Mouse (Mus musculus) megakaryocyte progenitor cell, adult 5-6 weeks (primary cell): Measurements from ENCODE around the gene Teddm3. TPM values are rescaled to one million over a fixed set of nuclear protein-coding genes. Genes with fewer than 3 reads are reported as not detected.
"Not testable (repeated sequence)": the region's sequence is repeated elsewhere in the genome, so short reads cannot be mapped to it uniquely, and the experiment has no call there.

Experiments
- ATAC-seq: replicated peaks from 2 replicates; pipeline ENCODE4 v1.8.0; 2016; ENCODE audit warnings: mild to moderate bottlenecking, moderate TSS enrichment, inconsistent platforms; ENCODE audit not compliant: poor library complexity
- total RNA-seq, 2 experiments: library from RNA; stranded (forward) in 1 of 2; stranded (reverse) in 1 of 2; fragments of 157-497, 149-512 nt in 1 of 2; fragments of 200-1000 nt in 1 of 2; gene quantifications; 2 replicates each; pipeline versions ENCODE4 v1.2.3 to v1.2.4; 2015 to 2017

Teddm3 gene
- total RNA-seq (2015) (not detected in 2 replicates), total RNA-seq (2017) (not detected in 2 replicates)

DNA sequence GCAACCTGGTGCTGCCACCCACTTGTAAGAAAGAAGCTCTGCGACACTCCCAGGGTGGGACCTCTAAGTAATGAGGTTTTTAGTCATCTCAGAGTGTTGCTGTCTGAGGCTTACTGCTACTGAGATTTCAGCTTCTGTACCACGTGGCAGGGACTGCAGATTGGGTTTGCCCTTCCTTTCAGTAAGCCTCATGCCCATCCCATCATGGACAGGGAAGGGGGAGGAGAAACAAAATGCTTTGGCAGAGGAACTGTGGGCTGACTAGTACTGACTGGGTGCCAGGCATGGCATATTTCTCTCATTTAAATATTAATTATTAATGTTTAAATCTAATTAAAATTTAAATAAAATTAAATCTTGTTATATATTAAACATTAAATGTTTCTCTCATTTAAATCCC is at the start of gene Teddm3:
Gene Teddm3, minus strand, starts transcription at position 101 of the 400 bp plus-strand sequence.
- not testable (repeated sequence) for ATAC-seq

- ATAC-seq, result no peak
These were observed 48.9 kb upstream of the Teddm3 start for GRCm38 (mm10) chr16:21202731-21203130.

- ATAC-seq, result no peak
These were observed 45.6 kb upstream of the Teddm3 start for GRCm38 (mm10) chr16:21199426-21199825.

- ATAC-seq, result peak; percentile 90
These were observed 44.7 kb upstream of the Teddm3 start for GRCm38 (mm10) chr16:21198529-21198928.

DNA sequence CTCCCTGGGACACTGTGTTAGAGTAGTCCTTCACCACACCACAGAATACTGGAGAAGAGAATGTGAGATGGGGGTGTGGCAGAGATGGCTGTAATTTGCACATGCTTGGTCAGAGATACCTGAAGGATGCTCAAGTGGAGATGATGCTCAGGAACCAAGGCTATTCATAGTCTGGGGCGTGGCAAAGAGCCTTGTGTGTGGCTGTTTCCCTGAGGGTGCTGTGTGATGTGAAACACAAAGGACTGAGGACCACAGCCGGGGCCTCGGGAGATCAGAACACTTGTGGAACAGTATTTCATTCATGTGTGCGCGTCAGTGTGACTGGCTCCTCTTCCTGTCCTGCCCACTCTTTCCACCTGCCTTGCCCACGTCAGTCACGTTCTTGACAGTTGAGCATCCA is 44.2 kb upstream of the Teddm3 start:
- no peak for ATAC-seq

- ATAC-seq, result peak; percentile 7; the same call in 1 of the 2 replicates
These were observed 43.7 kb upstream of the Teddm3 start for GRCm38 (mm10) chr16:21197542-21197941.

DNA sequence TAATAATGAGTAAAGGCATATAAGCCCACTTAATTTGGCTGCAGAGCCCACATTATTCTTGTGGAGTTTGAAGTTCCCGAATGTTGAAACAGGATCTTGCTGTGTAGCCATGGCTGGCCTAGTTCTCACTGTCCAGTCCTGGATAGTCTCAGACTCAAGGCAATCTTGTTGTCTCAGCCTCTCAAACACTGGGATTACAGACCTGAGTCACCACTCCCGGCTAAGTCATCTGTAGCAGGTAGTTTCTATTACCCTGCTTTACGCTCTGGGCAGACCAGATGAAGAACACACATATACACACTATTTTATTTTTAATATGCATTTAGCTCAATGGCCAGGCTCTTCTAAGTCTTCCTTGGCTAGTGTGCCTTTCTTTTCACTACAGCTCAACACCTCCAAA is 42.8 kb upstream of the Teddm3 start:
- no peak for ATAC-seq

DNA sequence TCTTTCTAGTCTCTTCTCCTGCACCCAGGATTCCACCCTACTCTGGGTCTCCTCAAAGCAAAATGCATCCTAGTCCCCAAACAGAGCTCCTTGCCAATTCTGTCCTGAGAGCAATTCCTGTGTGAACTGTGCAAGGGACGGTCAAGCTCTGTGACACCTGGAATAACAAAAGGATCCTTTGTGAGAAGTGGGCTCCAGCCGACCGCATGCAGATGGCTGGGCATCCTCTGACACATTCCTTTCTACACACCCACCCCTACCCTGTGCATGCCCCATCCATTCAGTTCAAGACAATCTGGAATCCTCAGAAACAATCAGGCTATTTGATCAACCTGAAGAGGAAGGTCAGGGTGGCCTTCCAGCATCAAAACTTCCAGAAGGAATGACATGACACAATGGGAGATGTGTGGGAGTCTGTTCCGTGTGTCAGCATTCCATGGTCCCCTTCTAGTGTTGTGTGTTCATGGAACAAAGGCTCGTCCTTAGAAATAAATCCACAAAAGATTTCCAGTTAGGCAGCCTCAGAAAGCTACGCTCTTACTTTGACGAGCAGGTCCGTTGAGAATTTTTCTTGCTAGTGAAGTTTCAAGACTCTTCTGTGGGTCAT is 41.6 kb upstream of the Teddm3 start:
- no peak for ATAC-seq

DNA sequence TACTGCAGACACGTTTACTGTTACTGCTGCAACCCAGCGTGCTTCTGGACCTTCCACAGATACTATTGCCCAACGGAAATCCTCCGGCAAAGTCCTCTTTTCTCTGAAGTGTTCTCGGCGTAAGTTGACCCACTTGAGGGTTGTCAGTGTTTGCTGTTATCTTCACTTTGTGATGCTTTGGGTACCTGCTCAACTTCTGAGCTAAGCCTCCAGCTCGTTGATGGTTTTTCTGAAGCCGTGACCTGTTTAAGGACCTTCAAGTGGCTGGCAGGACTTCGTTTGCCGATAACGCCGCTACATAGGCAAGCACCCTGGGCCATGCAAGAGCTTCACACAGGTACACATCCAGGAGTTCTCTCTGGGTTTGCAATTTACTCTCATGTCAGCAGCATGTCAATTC is 40.4 kb upstream of the Teddm3 start:
- no peak for ATAC-seq

DNA sequence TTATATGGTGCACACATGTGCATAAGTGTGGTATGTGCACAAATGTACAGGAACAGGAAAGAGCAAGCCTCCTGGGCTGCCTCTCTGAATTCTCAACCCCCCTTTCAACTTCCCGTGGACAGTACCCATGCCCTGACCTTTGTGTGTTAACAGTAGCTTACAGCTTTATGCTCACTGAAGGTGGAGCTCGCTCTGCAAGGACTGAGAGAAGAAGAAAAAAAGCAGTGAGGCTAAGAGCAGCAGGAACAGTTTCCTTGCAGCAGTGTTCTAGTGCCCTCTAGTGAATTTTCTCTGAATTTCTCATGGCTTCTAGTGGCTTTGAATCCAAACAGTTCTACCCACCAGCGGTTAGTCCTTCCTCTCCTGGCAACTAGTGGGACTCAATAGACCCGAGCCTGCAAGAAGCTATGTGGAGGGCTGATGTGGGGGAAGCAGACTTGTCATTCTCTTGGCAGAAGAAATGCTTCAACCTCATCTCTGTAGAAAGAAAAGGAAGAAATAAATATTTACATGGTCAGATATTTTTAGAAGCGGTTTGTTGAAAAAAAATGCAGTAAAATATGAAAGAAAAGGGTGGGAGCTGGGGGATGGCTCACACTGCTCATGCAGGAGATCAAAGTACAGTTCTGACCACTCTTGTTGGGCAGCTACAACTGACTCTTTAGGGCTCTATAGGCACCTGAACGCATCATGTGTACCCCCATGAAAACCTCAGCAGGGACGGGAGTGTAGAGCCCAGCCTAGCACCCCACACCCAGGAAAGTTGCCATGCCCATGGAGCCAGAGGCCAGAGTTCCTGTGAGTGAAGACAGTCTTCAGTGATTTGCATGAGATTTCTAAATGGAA is 38.9 kb upstream of the Teddm3 start:
- peak; percentile 76 for ATAC-seq

GRCm38 (mm10) chr16:21191569-21191968 is 37.8 kb upstream of the Teddm3 start:
- ATAC-seq, result no peak

DNA sequence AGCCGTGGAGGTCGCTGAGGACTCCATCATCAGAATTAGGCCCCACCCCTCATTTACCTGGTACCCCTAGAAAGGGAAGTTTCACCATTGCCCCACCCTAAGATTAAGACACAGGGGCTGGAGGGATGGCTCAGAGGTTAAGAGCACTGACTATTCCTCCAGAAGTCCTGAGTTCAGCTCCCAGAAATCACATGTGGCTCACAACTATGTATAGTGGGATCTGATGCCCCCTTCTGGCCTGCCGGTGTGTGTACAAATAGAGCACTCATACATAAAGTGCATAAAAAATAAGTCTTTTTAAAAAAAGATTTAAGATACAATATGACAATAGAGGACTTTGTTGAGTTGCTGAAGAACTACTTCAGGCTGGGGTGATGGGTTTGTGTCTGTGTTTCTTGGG is 34.5 kb upstream of the Teddm3 start:
- no peak for ATAC-seq

DNA sequence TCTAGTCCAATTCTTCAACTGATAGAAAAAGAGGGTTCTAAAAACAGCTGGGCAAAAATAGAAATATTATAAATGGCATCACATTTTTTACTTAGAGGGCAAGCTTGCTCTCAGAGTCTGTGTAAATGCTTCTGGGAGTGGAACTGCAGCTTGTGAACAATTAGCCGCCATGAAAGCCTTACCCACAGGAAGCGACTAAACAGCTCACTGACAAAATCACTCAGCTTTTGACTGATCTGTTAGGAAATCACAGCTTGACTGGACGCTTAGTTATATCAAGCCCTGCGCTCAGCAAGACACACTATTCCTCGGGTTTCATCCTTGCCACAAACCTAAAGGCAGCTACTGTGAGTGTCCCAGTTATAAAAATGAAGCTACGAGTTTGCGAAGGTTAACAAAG is 33.8 kb upstream of the Teddm3 start:
- no peak for ATAC-seq

GRCm38 (mm10) chr16:21184697-21185096 is 30.9 kb upstream of the Teddm3 start:
- no peak for ATAC-seq

DNA sequence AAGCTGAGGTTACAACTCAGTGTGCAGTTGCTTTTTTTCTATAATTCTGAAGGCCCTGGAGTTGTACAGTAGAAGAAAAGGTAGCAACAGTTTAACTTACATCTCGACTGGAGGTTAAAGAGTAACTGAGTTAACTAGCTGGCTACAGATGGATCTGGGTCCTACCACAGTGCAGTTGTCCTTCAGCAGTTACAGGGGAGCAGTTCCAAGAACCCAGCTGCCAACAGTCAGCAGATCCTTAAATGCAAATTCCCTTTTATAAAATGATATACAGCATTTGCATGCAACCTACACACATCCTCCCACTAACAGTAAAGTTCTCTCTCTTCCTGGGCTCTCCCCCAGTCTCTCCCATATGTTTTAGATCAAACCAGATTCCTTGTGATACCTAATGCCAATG is 28.3 kb upstream of the Teddm3 start:
- no peak for ATAC-seq

DNA sequence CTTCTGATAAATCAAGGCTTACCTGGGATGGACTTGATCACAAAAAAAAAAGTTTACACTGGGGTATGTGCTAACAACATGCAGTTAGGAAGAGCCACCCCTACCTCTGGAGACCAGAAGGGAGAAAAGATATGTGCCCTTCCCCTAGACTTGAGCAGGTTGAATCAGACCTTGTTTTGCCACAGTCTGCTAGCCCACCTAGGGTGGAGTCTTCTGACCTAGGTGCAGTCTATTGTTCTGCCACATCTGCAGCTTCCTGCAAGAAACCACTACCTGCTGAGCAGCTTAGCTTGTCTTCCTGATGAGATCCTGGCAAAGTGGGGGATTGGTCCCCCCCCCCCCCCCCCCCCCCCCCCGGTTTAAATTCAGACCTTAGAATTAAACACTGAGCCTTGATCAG is 21.4 kb upstream of the Teddm3 start:
- no peak for ATAC-seq

DNA sequence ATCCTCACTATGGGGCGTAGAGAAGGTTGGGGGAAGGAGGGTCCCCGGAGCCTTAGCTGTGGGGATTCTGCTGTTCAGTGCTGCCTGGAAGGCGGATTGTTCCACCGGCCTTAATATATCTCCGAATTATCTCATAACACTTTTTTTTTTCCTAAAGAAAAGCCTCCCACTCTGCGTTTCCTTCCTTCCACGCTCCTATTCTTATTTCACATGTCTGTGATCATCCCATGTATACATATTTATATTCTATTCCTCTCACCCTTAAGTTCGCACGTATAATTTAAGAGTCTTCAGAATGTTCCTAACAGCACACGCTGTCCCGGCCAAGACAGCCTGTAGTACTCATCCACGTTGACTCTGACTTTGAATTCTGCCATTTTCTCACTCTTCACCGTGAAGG is 14.9 kb upstream of the Teddm3 start:
- ATAC-seq, result no peak

DNA sequence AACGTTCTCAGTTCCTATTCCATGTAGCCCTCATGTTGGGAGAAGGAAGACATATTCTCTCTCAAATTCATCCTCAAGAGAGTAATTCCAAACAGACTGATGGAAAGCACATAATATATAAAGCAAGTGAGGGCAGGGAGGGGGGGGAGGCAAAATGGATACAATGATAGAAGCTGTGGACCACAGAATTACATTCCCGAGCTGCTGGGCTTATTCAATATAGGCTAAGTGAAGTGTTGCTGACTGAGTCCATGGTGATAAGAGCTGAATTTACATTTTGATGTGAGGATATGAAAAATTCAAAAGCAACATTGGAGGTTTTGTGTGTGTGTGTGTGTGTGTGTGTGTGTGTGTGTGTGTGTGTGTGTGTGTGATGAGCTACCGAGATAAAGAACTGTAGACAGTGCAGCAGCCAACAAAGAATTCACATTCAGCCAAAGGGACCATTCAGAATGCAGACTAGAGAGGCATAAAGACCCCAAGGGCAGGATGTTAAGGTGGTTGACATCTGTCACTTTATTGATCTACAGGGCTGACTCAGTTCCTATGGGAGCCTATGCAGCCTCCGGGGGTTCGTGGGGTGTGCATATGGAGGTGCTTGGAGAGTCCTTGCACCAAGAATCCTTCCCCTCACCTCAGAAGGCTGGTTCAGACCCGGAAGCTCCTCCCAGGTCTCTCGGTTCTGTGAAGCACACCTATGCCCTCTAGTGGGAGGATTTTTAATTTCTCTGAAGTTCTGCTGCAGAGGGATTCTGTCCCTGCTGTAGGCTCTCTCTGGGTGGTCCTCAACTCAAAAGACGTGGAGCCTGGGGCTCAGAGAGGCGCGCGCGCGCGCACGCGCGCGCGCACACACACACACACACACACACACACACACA is 11.8 kb upstream of the Teddm3 start:
- ATAC-seq, result peak; percentile 95

- 0 out of 2 replicates have a peak, but pooled peaks have one; percentile 26 for ATAC-seq
These were observed 9.6 kb upstream of the Teddm3 start for GRCm38 (mm10) chr16:21163423-21163822.

GRCm38 (mm10) chr16:21159226-21159625 is 5.4 kb upstream of the Teddm3 start:
- ATAC-seq, result not testable (repeated sequence)

DNA sequence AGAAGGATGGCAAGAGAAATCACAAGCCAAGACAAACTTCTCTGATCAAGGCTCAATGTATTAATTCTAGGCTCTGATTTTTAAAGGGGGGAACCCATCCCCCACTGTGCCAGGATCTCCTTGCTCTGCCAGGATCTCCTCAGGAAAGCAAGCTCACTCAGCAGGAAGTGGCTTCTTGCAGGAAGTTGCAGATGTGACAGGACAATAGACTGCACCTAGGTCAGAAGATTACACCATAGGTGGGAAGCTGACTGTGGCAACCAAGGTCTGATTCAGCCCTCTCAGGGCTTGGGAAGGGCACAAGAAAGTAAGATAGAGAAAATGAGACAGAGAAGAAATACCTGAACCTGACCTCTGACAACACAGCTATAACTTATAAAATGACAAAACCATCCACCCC is 2.5 kb upstream of the Teddm3 start:
- ATAC-seq, result not testable (repeated sequence)
